Mouse (Mus musculus) R1 (cell line): ENCODE results near the gene Hoxc11.

Experiments
- DNase-seq: peaks from one replicate; pipeline ENCODE4 v3.0.0-alpha.2; 2018; ENCODE audit warnings: low read depth, low spot score

The Hoxc11 gene

GRCm38 (mm10) chr15:102954192-102955006, at the start of gene Hoxc11:
Gene Hoxc11 (plus strand): TSS chr15:102954427.
- DNase-seq = peak; percentile 72

GRCm38 (mm10) chr15:102904946-102905345, 49.3 kb upstream of the Hoxc11 start:
- DNase-seq = no peak

- DNase-seq = no peak
Observed at GRCm38 (mm10) chr15:102909536-102909935, 44.7 kb upstream of the Hoxc11 start.

- no peak for DNase-seq
Observed at GRCm38 (mm10) chr15:102910038-102910437, 44.2 kb upstream of the Hoxc11 start.

GRCm38 (mm10) chr15:102910496-102911095, 43.6 kb upstream of the Hoxc11 start:
- peak; percentile 46 for DNase-seq

- DNase-seq = peak; percentile 23
Observed at GRCm38 (mm10) chr15:102913038-102913585, 41.1 kb upstream of the Hoxc11 start.

- DNase-seq = no peak
Observed at GRCm38 (mm10) chr15:102917972-102918572, 36.2 kb upstream of the Hoxc11 start.

- DNase-seq = no peak
Observed at GRCm38 (mm10) chr15:102918611-102919265, 35.5 kb upstream of the Hoxc11 start.

GRCm38 (mm10) chr15:102919336-102920180, 34.7 kb upstream of the Hoxc11 start:
- DNase-seq = no peak

- peak; percentile 100 for DNase-seq
Observed at GRCm38 (mm10) chr15:102920619-102921018, 33.6 kb upstream of the Hoxc11 start.

GRCm38 (mm10) chr15:102921053-102922011, 32.9 kb upstream of the Hoxc11 start, which contains the start of gene Hoxc13:
Gene Hoxc13 (plus strand): TSS chr15:102921103.
- peak; percentile 67 for DNase-seq

GRCm38 (mm10) chr15:102922012-102922362, 32.2 kb upstream of the Hoxc11 start:
- peak; percentile 63 for DNase-seq

GRCm38 (mm10) chr15:102922636-102923500, 31.4 kb upstream of the Hoxc11 start:
- DNase-seq = no peak

GRCm38 (mm10) chr15:102927032-102927645, 27.1 kb upstream of the Hoxc11 start:
- no peak for DNase-seq

GRCm38 (mm10) chr15:102931706-102932358, 22.4 kb upstream of the Hoxc11 start:
- peak; percentile 92 for DNase-seq

- DNase-seq = no peak
Observed at GRCm38 (mm10) chr15:102934438-102934837, 19.8 kb upstream of the Hoxc11 start.

GRCm38 (mm10) chr15:102934897-102935296, 19.3 kb upstream of the Hoxc11 start:
- DNase-seq = peak; percentile 83
